Mouse (Mus musculus) limb, embryonic 14.5 days (tissue): ENCODE data around the gene Ets1. TPM values are rescaled to one million over a fixed set of nuclear protein-coding genes. Genes with fewer than 3 reads are reported as not detected.
A peak's percentile ranks its signal among the peaks of the same experiment; 100 is the strongest.

Source experiments
- ATAC-seq: fragments of 200-750 bp; cut with Nextera tagmentation; 2 replicates; pipeline ENCODE4 v1.8.0; 2017; ENCODE audit warnings: low read depth, moderate number of reproducible peaks, moderate TSS enrichment; ENCODE audit not compliant: low FRiP score
- DNase-seq: peaks from one replicate; pipeline ENCODE4 v3.0.0-alpha.2; 2015; ENCODE audit warnings: low spot score
- H3K27ac ChIP-seq: fragments of 300-500 bp; sonication (generic); replicated peaks from 2 replicates; pipeline ENCODE4 v1.5.1; 2014; ENCODE audit warnings: low read depth, mild to moderate bottlenecking, low read length, moderate library complexity, mixed read lengths
- H3K27me3 ChIP-seq: fragments of 300-500 bp; sonication (generic); 2 replicates; pipeline ENCODE4 v1.6.1; 2014; ENCODE audit warnings: low read length, mixed read lengths; ENCODE audit not compliant: control insufficient read depth, insufficient read depth
- H3K36me3 ChIP-seq: fragments of 300-500 bp; sonication (generic); 2 replicates; pipeline ENCODE4 v1.6.1; 2014; ENCODE audit warnings: mild to moderate bottlenecking, low read length, moderate library complexity, mixed read lengths; ENCODE audit not compliant: control insufficient read depth, insufficient read depth
- H3K4me1 ChIP-seq: fragments of 300-500 bp; sonication (generic); 2 replicates; pipeline ENCODE4 v1.6.1; 2014; ENCODE audit warnings: antibody characterized with exemption, low read length, mixed read lengths; ENCODE audit not compliant: control insufficient read depth, insufficient read depth
- H3K4me2 ChIP-seq: fragments of 300-500 bp; sonication (generic); replicated peaks from 2 replicates; pipeline ENCODE4 v1.6.1; 2014; ENCODE audit warnings: low read depth, mild to moderate bottlenecking, low read length, moderate library complexity; ENCODE audit not compliant: severe bottlenecking
- H3K4me3 ChIP-seq: fragments of 300-500 bp; sonication (generic); replicated peaks from 2 replicates; pipeline ENCODE4 v1.5.1; 2014; ENCODE audit warnings: low read length
- H3K9ac ChIP-seq: fragments of 300-500 bp; sonication (generic); 2 replicates; pipeline ENCODE4 v1.6.1; 2014; ENCODE audit warnings: mild to moderate bottlenecking, low read depth, low read length, moderate library complexity; ENCODE audit not compliant: severe bottlenecking
- H3K9me3 ChIP-seq: fragments of 300-500 bp; sonication (generic); 2 replicates; pipeline ENCODE4 v1.6.1; 2016; ENCODE audit warnings: low read length; ENCODE audit not compliant: control insufficient read depth
- POLR2A ChIP-seq: fragments of 200-500 bp; IDR thresholded peaks from 2 replicates; pipeline ENCODE4 v1.8.0; 2012; ENCODE audit warnings: inconsistent platforms, mild to moderate bottlenecking, moderate library complexity, borderline replicate concordance; ENCODE audit not compliant: insufficient read depth, insufficient read length; ENCODE audit errors: extremely low read depth
- WGBS: fragments of 180-500 bp; shearing (Covaris S2); extraction: QIAGEN DNeasy Blood & Tissue Kit; methylation state at CpG from one replicate; pipeline ENCODE4 v1.1.7; 2014; 5-methylcytosine and 5-hydroxymethylcytosine counted together
- polyA plus RNA-seq, 2 experiments: library from polyadenylated mRNA; depleted of rRNA in 1 of 2; stranded (reverse) in 1 of 2; unstranded in 1 of 2; fragments of >200 nt; fragmentation: Nextera tagmentation in 1 of 2; extraction: Ambion mirVana in 1 of 2; gene quantifications; 2 replicates each; pipeline versions ENCODE4 v1.2.1 to v1.2.3; 2012 to 2014

Gene Ets1
- polyA plus RNA-seq, 2 experiments = 21.3 to 34.3 TPM

- no peak overlapping the region for H3K9ac ChIP-seq
Observed at GRCm38 (mm10) chr9:32720264-32721031, 84.4 kb downstream of the Ets1 start.

DNA sequence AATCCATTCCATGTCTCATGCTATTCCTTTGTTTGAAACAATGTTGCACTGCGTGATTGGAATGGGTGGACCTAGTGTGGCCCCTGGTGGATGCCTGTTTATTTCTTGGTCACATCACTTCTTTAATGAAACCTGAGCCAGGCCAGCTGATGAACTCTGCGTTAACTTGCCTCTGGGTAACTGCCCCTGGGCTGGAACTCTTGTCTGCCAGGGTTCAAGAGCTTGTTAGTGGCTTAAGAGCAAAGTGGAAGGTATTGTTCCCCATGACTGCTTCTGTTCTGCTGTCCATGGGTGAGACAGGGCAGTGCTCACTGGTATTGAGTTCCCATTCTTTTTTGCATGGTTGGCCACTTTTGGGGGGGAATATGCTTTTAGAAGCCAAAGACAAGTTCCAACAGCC is 85.1 kb downstream of the Ets1 start:
- peak overlapping the region; percentile 24 for H3K4me2 ChIP-seq
- no peak for DNase-seq
- peak overlapping the region; percentile 79 for H3K27ac ChIP-seq
- WGBS = 18% methylated on average over 2 of the region's 2 CpGs
- 0 out of 2 replicates have a peak, but pooled peaks have one; percentile 1 for ATAC-seq
- no peaks in the 10 kb centered on the region for H3K27me3 ChIP-seq
- peaks cover 63% of the 10 kb centered on the region for H3K4me1 ChIP-seq
- H3K36me3 ChIP-seq = no peaks in the 10 kb centered on the region
- H3K4me3 ChIP-seq = no peak overlapping the region
- H3K9ac ChIP-seq = no peak overlapping the region
- TF ChIP-seq POLR2A = no peak
- H3K9me3 ChIP-seq = no peaks in the 10 kb centered on the region

More at GRCm38 (mm10) chr9:32720264-32721031, 84.4 kb downstream of the Ets1 start:
- peak; percentile 81 for DNase-seq
- no peaks in the 10 kb centered on the region for H3K36me3 ChIP-seq
- TF ChIP-seq POLR2A = no peak
- H3K27me3 ChIP-seq = no peaks in the 10 kb centered on the region
- 14% methylated on average over 12 of the region's 12 CpGs for WGBS
- H3K4me2 ChIP-seq = peak overlapping the region; percentile 24
- H3K4me3 ChIP-seq = no peak overlapping the region
- peak; percentile 83 for ATAC-seq
- peaks cover 70% of the 10 kb centered on the region for H3K4me1 ChIP-seq
- no peaks in the 10 kb centered on the region for H3K9me3 ChIP-seq
- peak overlapping the region; percentile 79 for H3K27ac ChIP-seq

GRCm38 (mm10) chr9:32722205-32722604 is 86.2 kb downstream of the Ets1 start:
- TF ChIP-seq POLR2A = no peak
- 92% methylated on average over 1 of the region's 1 CpGs for WGBS
- H3K9me3 ChIP-seq = no peaks in the 10 kb centered on the region
- no peaks in the 10 kb centered on the region for H3K27me3 ChIP-seq
- H3K9ac ChIP-seq = no peak overlapping the region
- DNase-seq (no peak), ATAC-seq (no peak)
- no peak overlapping the region for H3K4me2 ChIP-seq
- H3K4me1 ChIP-seq = peaks cover 54% of the 10 kb centered on the region
- no peak overlapping the region for H3K4me3 ChIP-seq
- H3K36me3 ChIP-seq = peaks cover 3% of the 10 kb centered on the region; the same call in 1 of the 2 replicates
- H3K27ac ChIP-seq = no peak overlapping the region

GRCm38 (mm10) chr9:32722969-32723368 is 86.9 kb downstream of the Ets1 start:
- 82% methylated on average over 3 of the region's 3 CpGs for WGBS
- Histone ChIP-seq H3K4me2 (no peak overlapping the region), H3K27ac (no peak overlapping the region), H3K36me3 (peaks cover 3% of the 10 kb centered on the region; the same call in 1 of the 2 replicates), H3K4me1 (peaks cover 46% of the 10 kb centered on the region), H3K9me3 (no peaks in the 10 kb centered on the region), H3K27me3 (no peaks in the 10 kb centered on the region), H3K9ac (no peak overlapping the region), H3K4me3 (no peak overlapping the region)
- no peak for TF ChIP-seq POLR2A
- DNase-seq (no peak), ATAC-seq (no peak)

GRCm38 (mm10) chr9:32724131-32724825 is 88.3 kb downstream of the Ets1 start:
- no peak overlapping the region for H3K27ac ChIP-seq
- DNase-seq = no peak
- H3K4me1 ChIP-seq = peaks cover 33% of the 10 kb centered on the region
- no peak overlapping the region for H3K4me2 ChIP-seq
- H3K9ac ChIP-seq = no peak overlapping the region
- H3K27me3 ChIP-seq = no peaks in the 10 kb centered on the region
- WGBS = 74% methylated on average over 7 of the region's 7 CpGs
- H3K9me3 ChIP-seq = no peaks in the 10 kb centered on the region
- TF ChIP-seq POLR2A = no peak
- ATAC-seq = no peak
- no peak overlapping the region for H3K4me3 ChIP-seq
- peaks cover 3% of the 10 kb centered on the region; the same call in 1 of the 2 replicates for H3K36me3 ChIP-seq
